Mouse (Mus musculus) heart, adult 2 months (tissue): ENCODE measurements around the gene Icam1.

Experiments used
- CTCF ChIP-seq: fragments of 200-600 bp; IDR thresholded peaks from 2 replicates; pipeline ENCODE4 v1.8.1; 2022; ENCODE audit warnings: antibody characterized with exemption, mild to moderate bottlenecking, moderate library complexity
- EP300 ChIP-seq: fragments of 200-500 bp; IDR thresholded peaks from 2 replicates; pipeline ENCODE4 v1.6.1; 2011; ENCODE audit warnings: low read depth, low read length, control low read depth; ENCODE audit not compliant: insufficient read depth

DNA sequence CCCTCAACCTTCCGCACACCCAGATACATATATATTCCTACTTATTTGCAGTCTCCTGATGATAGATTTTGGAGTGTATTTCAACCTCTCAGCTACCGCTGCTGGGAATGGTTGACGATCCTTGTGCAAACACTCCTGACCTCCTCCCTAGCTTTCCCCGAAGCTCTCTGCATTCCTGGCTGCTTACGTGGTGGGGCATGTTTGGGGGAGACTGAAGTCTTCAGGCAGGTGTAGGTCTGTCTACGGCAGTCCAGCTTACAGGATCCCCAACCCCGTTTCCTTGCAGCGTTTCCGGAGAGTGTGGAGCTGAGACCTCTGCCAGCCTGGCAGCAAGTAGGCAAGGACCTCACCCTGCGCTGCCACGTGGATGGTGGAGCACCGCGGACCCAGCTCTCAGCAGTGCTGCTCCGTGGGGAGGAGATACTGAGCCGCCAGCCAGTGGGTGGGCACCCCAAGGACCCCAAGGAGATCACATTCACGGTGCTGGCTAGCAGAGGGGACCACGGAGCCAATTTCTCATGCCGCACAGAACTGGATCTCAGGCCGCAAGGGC lies 9.5 kb downstream of the Icam1 start:
- no peak for TF ChIP-seq CTCF
- no peak for TF ChIP-seq EP300
